Mouse (Mus musculus) cerebellum, adult 2 months (tissue): Measurements from ENCODE around the gene Gas7.

Experiments used
- CTCF ChIP-seq: fragments of 200-500 bp; IDR thresholded peaks from 2 replicates; pipeline ENCODE4 v1.5.1; 2011; ENCODE audit warnings: low read depth, mild to moderate bottlenecking, control low read depth, low read length, moderate library complexity, borderline replicate concordance; ENCODE audit not compliant: insufficient read depth
- POLR2A ChIP-seq: fragments of 200-500 bp; IDR thresholded peaks from 2 replicates; pipeline ENCODE4 v1.6.1; 2011; ENCODE audit warnings: low read length, control low read depth, borderline replicate concordance; ENCODE audit not compliant: insufficient read depth

DNA sequence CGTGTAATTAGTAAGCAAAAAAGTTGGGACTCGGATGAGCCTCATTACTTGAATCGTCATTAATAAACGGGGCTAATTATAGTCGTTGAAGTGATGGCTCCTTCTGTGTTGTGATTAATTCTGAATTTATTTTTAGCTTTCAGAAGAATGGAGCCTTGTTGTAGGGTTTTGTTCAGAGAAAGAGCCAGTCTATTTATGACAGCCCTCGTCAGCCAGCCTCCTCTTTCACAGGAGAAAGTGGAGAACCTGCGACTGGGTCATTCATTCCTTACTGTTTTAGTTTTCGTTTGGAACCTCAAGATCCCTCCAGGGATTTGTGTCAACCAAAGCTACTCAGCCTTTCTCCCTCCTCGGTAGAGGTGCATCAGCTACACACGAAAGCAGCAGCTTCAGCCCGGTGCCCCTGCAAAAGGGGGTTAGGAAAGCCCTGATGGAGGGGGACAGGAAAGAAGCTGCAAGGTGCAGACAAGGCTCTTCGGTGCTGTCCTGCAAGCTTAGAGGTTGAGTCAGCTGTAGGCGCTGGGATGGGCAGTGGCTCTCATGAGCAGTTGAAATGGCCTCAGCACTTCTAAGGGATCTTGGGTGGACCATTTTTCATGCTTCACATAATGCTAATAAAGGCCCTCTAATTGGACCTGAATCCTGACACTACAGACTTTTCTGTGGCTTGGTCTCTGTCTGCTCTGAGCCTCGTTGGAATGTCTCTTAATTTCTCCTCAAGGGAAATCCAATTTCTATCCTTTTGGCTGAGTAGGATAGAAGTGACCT, 10.0 kb upstream of the Gas7 start:
- TF ChIP-seq POLR2A (no peak), CTCF (no peak)
